Mouse (Mus musculus): ENCODE measurements around the gene Syngr2.

DNA sequence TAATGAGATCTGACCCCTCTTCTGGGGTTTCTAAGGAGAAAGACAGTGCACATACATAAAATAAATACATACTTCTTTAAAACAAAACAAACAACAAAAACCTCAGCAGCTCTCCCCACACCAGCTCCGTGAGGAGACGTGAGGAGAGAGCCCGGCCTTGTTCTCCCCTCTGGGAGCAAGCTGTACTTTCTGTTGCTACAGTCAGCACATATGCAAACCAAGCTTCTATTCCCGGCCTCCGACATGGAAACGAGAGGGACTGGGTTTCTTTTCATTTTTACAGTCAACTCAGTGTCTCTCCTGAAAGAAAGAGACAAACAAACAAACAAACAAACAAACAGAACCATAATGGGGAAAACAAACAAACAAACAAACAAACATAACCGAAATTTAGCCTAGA lies 9.4 kb upstream of the Syngr2 start:
- TF ChIP-seq SIN3A (IDR thresholded peaks at IDR 0.05; ENCODE audit: low read length) (no peak), ZMIZ1 (IDR thresholded peaks at IDR 0.05; ENCODE audit: low read depth, low read length) (no peak), SMC3 (IDR thresholded peaks at IDR 0.05; ENCODE audit: low read depth, low read length) (no peak), MYC (IDR thresholded peaks at IDR 0.05; ENCODE audit: low read depth, low read length) (no peak), POLR2A (IDR thresholded peaks at IDR 0.05; ENCODE audit: control insufficient read depth in 1 of 2, insufficient read depth in 1 of 2, low read depth in 1 of 2, low read length in 2 of 2, poor library complexity in 1 of 2) (no peak), KAT2A (conservative IDR thresholded peaks at IDR 0.05; ENCODE audit: low read depth, low read length) (no peak)

All from MEL (cell line).